11 mouse cellular contexts compared by ENCODE assay signal in the genomic region with DNA sequence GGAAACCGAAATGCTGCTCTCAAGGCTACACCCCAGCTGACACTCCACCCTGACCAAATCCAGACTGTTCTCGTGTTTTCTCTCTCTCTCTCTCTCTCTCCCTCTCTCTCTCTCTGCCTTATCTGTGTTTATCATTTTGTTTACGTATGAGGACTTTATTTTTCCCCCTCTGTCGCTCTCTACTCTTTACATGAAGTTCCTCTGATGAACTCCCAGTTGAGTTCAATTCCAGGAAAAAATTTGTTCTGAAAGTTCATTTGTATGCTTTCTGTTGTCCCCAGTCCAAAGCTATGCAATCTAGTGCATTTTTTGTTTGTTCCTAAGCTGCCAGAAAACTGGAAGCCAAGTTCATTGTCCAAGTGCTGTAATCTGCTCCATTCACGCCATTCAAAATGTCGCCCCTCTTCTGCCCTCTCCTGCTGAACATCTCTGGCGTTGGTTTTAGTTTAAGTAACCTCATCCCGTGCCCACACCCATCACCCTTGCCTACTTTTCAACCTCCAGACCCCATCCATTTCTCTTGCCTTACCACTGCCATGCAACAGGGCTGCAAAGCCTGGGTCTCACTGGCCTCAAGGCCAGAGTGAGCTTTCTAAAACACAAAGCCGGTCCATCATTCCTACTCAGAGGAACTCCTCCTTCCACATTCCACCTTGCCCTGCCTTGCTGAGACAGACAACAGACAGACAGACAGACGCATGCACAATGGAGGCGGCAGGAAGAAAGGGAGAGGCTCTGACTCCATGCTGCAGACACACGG. TPM values are rescaled to one million over a fixed set of nuclear protein-coding genes. Genes with fewer than 3 reads are reported as not detected.
A peak's percentile ranks its signal among the peaks of the same experiment; 100 is the strongest.
DNase-seq lines count a peak whose midpoint lies in the region; ATAC-seq and TF ChIP-seq lines count a peak whose summit lies in the region.
"Had no signal": no experiment of that assay in that cellular context is flagged by ENCODE, and none has a peak within 500 bp of the region (broad histone marks: within the 10 kb centered on the region; RNA-seq: fewer than 3 reads in every experiment).

No protein-coding gene starts in this region.

- H3K4me2 ChIP-seq in forebrain, postnatal 0 days (ENCODE audit: low read depth) = peak overlapping the region; percentile 67
- H3K4me2 ChIP-seq in limb, embryonic 13.5 days (replicated peaks) = peak overlapping the region; percentile 80

- H3K36me3 ChIP-seq in spleen, adult 2 months (ENCODE audit: control insufficient read depth, insufficient read depth, low read length) = no peaks in the 10 kb centered on the region
- H3K36me3 ChIP-seq in forebrain, postnatal 0 days (ENCODE audit: insufficient read depth) = no peaks in the 10 kb centered on the region
- peaks cover 13% of the 10 kb centered on the region for H3K36me3 ChIP-seq in limb, embryonic 13.5 days

- no peak overlapping the region for H3K9ac ChIP-seq in forebrain, postnatal 0 days
- H3K9ac ChIP-seq in limb, embryonic 13.5 days = no peak overlapping the region

- no peak for DNase-seq in spleen, adult 2 months (ENCODE audit: low read depth in 1 of 2, low spot score in 2 of 2)
- no peak for DNase-seq in spleen, adult 18-20 months
- no peak for DNase-seq in forebrain, postnatal 0 days
- no peak for DNase-seq in MN1 (ENCODE audit: low spot score)
- DNase-seq in cerebellum, postnatal 36 days = no peak
- no peak for DNase-seq in layer of hippocampus, postnatal 25 days (ENCODE audit: extremely low spot score in 1 of 2, low spot score in 1 of 2)
- DNase-seq in cerebellum, adult 11 months = no peak
- DNase-seq: kidney, adult 9 months; thymus, postnatal 25 days had no signal

- H3K27me3 ChIP-seq in spleen, adult 2 months (ENCODE audit: control insufficient read depth, insufficient read depth, low read length) = peaks cover 12% of the 10 kb centered on the region
- H3K27me3 ChIP-seq in forebrain, postnatal 0 days (ENCODE audit: insufficient read depth, low read length) = no peaks in the 10 kb centered on the region
- no peaks in the 10 kb centered on the region for H3K27me3 ChIP-seq in limb, embryonic 13.5 days

- H3K27ac ChIP-seq in spleen, adult 2 months (ENCODE audit: insufficient read depth, low read length) = peak overlapping the region; percentile 57; the same call in 1 of the 2 replicates
- H3K27ac ChIP-seq in forebrain, postnatal 0 days (ENCODE audit: low read depth, low read length) = no peak overlapping the region
- H3K27ac ChIP-seq in limb, embryonic 13.5 days = no peak overlapping the region

- TF ChIP-seq POLR2A in spleen, adult 2 months (IDR thresholded peaks at IDR 0.05; ENCODE audit: low read depth, low read length) = no peak

- WGBS in spleen, adult 2 months = 74% methylated on average over 12 of the region's 12 CpGs
- 43% methylated on average over 12 of the region's 12 CpGs for WGBS in forebrain, postnatal 0 days
- WGBS in limb, embryonic 13.5 days = 80% methylated on average over 12 of the region's 12 CpGs

- no peaks in the 10 kb centered on the region for H3K9me3 ChIP-seq in forebrain, postnatal 0 days (ENCODE audit: low read length)
- H3K9me3 ChIP-seq in limb, embryonic 13.5 days = no peaks in the 10 kb centered on the region

- ATAC-seq in forebrain, postnatal 0 days = no peak
- ATAC-seq in limb, embryonic 13.5 days (ENCODE audit: low FRiP score, low read depth) = no peak

- H3K4me3 ChIP-seq in spleen, adult 2 months (ENCODE audit: extremely low read depth, insufficient read depth, insufficient read length) = no peak overlapping the region
- H3K4me3 ChIP-seq in forebrain, postnatal 0 days (ENCODE audit: low read depth, low read length) = no peak overlapping the region; the same call in 1 of the 2 replicates
- H3K4me3 ChIP-seq in limb, embryonic 13.5 days = peak overlapping the region; percentile 88
- H3K4me3 ChIP-seq: erythroblast, embryonic 14.5 days had no signal

- peaks cover 6% of the 10 kb centered on the region; the same call in 1 of the 2 replicates for H3K4me1 ChIP-seq in spleen, adult 2 months (ENCODE audit: control insufficient read depth, insufficient read depth, insufficient read length)
- H3K4me1 ChIP-seq in forebrain, postnatal 0 days (ENCODE audit: insufficient read depth) = peaks cover 29% of the 10 kb centered on the region
- H3K4me1 ChIP-seq in limb, embryonic 13.5 days = peaks cover 46% of the 10 kb centered on the region

- TF ChIP-seq CTCF in spleen, adult 2 months (IDR thresholded peaks at IDR 0.05; ENCODE audit: extremely low read depth, insufficient read depth, insufficient read length, insufficient replicate concordance) = no peak
- 0 out of 2 replicates have a peak, but pooled peaks have one; percentile 4 for TF ChIP-seq CTCF in forebrain, postnatal 0 days (IDR thresholded peaks at IDR 0.05; ENCODE audit: low read depth)

RNA-seq across cellular contexts. Expression of a gene that starts 2.6 kb away (rescaled TPM):
- 7.3 and 9.2 TPM in 2 replicates for polyA plus RNA-seq in spleen, adult 2 months (2012; rRNA removed)
- 11.2 and 13.7 TPM in 2 replicates for total RNA-seq in forebrain, postnatal 0 days (2014; rRNA removed)
- polyA plus RNA-seq in forebrain, postnatal 0 days (2015; fragmentation: Nextera tagmentation; extraction: Ambion mirVana) = 5.4 and 8.2 TPM in 2 replicates
- polyA plus RNA-seq in limb, embryonic 13.5 days (2015; fragmentation: Nextera tagmentation; extraction: Ambion mirVana) = 25.8 and 30.1 TPM in 2 replicates
- total RNA-seq in layer of hippocampus, postnatal 25 days (2021) = 10 to 100 TPM; 32.6 to 33.7 TPM
- polyA plus RNA-seq: erythroblast, embryonic 14.5 days had no signal

RNA-seq across cellular contexts. Expression of a gene that starts 18.6 kb away (rescaled TPM):
- polyA plus RNA-seq in spleen, adult 2 months (2012; rRNA removed) = 8.6 and 14.1 TPM in 2 replicates
- total RNA-seq in forebrain, postnatal 0 days (2014; rRNA removed) = 17.6 and 21.9 TPM in 2 replicates
- polyA plus RNA-seq in forebrain, postnatal 0 days (2015; fragmentation: Nextera tagmentation; extraction: Ambion mirVana) = 34.5 and 40.3 TPM in 2 replicates
- 41.9 and 42.8 TPM in 2 replicates for polyA plus RNA-seq in limb, embryonic 13.5 days (2015; fragmentation: Nextera tagmentation; extraction: Ambion mirVana)
- 10 to 100 TPM; 30.1 to 32.8 TPM for total RNA-seq in layer of hippocampus, postnatal 25 days (2021)

RNA-seq across cellular contexts. Expression of a gene that starts 30.5 kb away (rescaled TPM):
- polyA plus RNA-seq in spleen, adult 2 months (2012; rRNA removed) = 0.79 TPM in 1 of 2 replicates, not detected in the other
- total RNA-seq in forebrain, postnatal 0 days (2014; rRNA removed) = not detected in 2 replicates
- polyA plus RNA-seq in forebrain, postnatal 0 days (2015; fragmentation: Nextera tagmentation; extraction: Ambion mirVana) = 0.53 and 1.8 TPM in 2 replicates
- polyA plus RNA-seq in limb, embryonic 13.5 days (2015; fragmentation: Nextera tagmentation; extraction: Ambion mirVana) = 1.0 and 3.4 TPM in 2 replicates
- total RNA-seq in layer of hippocampus, postnatal 25 days (2021) = not detected
- polyA plus RNA-seq: erythroblast, embryonic 14.5 days had no signal

RNA-seq across cellular contexts. Expression of a gene that starts 37.3 kb away (rescaled TPM):
- 71.2 and 124 TPM in 2 replicates for polyA plus RNA-seq in spleen, adult 2 months (2012; rRNA removed)
- 220 and 285 TPM in 2 replicates for total RNA-seq in forebrain, postnatal 0 days (2014; rRNA removed)
- 500 and 654 TPM in 2 replicates for polyA plus RNA-seq in forebrain, postnatal 0 days (2015; fragmentation: Nextera tagmentation; extraction: Ambion mirVana)
- 333 and 336 TPM in 2 replicates for polyA plus RNA-seq in limb, embryonic 13.5 days (2015; fragmentation: Nextera tagmentation; extraction: Ambion mirVana)
- total RNA-seq in layer of hippocampus, postnatal 25 days (2021) = 100 to 1,000 TPM; 176 to 196 TPM
